Mouse (Mus musculus) stomach, embryonic 16.5 days (tissue): ENCODE data around the gene Qpct. TPM values are rescaled to one million over a fixed set of nuclear protein-coding genes. Genes with fewer than 3 reads are reported as not detected.
"Not testable (repeated sequence)": the region's sequence is repeated elsewhere in the genome, so short reads cannot be mapped to it uniquely, and the experiment has no call there.

Source experiments
- ATAC-seq: fragments of 200-750 bp; cut with Nextera tagmentation; 2 replicates; pipeline ENCODE4 v1.8.0; 2017; ENCODE audit warnings: moderate number of reproducible peaks, moderate TSS enrichment; ENCODE audit not compliant: insufficient read depth, low FRiP score
- H3K27ac ChIP-seq: fragments of 300-500 bp; sonication (generic); 2 replicates; pipeline ENCODE4 v1.5.1; 2014; ENCODE audit warnings: low read length
- H3K27me3 ChIP-seq: fragments of 300-500 bp; sonication (generic); 2 replicates; pipeline ENCODE4 v1.6.1; 2014; ENCODE audit warnings: low read length, control low read depth, mixed read lengths; ENCODE audit not compliant: control insufficient read depth, insufficient read depth
- H3K36me3 ChIP-seq: fragments of 300-500 bp; sonication (generic); 2 replicates; pipeline ENCODE4 v1.6.1; 2014; ENCODE audit warnings: low read length; ENCODE audit not compliant: control insufficient read depth, insufficient read depth
- H3K4me1 ChIP-seq: fragments of 300-500 bp; sonication (generic); 2 replicates; pipeline ENCODE4 v1.6.1; 2014; ENCODE audit warnings: low read length, control low read depth, mixed read lengths; ENCODE audit not compliant: control insufficient read depth, insufficient read depth
- H3K4me2 ChIP-seq: fragments of 300-500 bp; sonication (generic); 2 replicates; pipeline ENCODE4 v1.6.1; 2014; ENCODE audit warnings: low read depth, low read length, mixed read lengths
- H3K4me3 ChIP-seq: fragments of 300-500 bp; sonication (generic); replicated peaks from 2 replicates; pipeline ENCODE4 v1.5.1; 2014; ENCODE audit warnings: mild to moderate bottlenecking, low read length
- H3K9ac ChIP-seq: fragments of 300-500 bp; sonication (generic); 2 replicates; pipeline ENCODE4 v1.6.1; 2014; ENCODE audit warnings: low read length
- H3K9me3 ChIP-seq: fragments of 300-500 bp; sonication (generic); replicated peaks from 2 replicates; pipeline ENCODE4 v1.6.1; 2016; ENCODE audit warnings: low read length, control low read depth; ENCODE audit not compliant: control insufficient read depth
- WGBS: fragments of 180-500 bp; shearing (Covaris S2); extraction: QIAGEN DNeasy Blood & Tissue Kit; methylation state at CpG from one replicate; pipeline ENCODE4 v1.1.7; 2014; 5-methylcytosine and 5-hydroxymethylcytosine counted together
- polyA plus RNA-seq: library from polyadenylated mRNA; unstranded; fragments of >200 nt; fragmentation: Nextera tagmentation; extraction: Ambion mirVana; gene quantifications from 2 replicates; pipeline ENCODE4 v1.2.1, GENCODE M21; 2015

Gene Qpct
- polyA plus RNA-seq, 1 experiment from 2014 or later, result 18.4 TPM

DNA sequence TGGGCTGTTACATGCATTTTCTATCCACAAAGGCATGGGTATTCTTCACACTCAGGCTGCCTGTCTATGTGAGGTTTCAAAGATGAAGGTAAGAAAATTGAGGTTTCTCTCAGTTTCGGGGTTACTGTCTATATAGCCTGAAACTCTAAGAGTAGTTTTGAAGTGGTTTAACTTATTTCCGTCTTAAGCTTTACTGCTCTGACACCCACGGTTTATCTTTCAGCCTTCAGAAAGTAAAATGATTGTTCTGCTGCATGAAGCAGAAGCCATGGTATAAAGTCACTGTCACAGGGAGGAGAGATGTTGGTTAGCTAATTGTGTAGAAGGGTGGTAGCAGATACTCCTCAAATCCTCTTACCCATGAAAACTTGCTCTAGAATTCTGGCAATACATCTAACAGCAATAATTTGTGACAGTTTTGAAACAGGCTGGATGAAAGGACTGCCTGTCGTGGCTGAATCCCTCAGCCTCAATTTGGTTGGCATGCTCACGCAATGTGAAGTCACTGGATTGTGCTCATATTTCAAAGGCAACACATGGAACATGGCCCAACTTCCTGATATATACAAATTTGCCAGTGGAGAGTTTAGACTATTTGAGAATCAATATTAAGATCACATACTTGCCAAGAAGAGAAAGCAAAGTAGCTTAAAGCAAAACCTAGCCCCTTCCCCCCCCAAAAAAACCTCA, 41.7 kb downstream of the Qpct start:
- no peak for ATAC-seq

DNA sequence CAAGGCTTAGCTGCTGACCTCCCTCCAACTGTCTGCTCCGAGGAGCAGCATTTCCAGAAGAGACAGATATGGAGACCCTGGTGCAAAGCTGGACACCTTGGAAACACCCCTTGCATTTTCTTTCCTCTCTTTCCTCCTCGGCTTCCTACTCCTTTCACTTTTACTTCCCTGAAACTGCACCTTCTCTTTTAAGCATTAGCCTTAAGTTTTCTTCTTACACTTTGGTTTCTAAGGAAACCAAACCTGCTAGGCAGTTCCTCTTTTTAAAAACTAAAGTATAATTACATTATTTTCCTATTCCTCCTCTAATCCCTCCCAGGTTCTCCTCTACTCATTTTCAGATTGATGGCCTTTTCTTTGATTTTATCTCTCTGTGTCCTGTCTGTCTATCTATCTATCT, 43.9 kb downstream of the Qpct start:
- Histone ChIP-seq H3K27me3 (no peaks in the 10 kb centered on the region), H3K9ac (no peak overlapping the region), H3K27ac (no peak overlapping the region), H3K4me1 (no peaks in the 10 kb centered on the region), H3K4me3 (no peak overlapping the region), H3K4me2 (no peak overlapping the region), H3K36me3 (no peaks in the 10 kb centered on the region), H3K9me3 (no peaks in the 10 kb centered on the region)
- WGBS, result 71% methylated on average over 2 of the region's 2 CpGs
- ATAC-seq, result no peak

More for the DNA sequence above, 41.7 kb downstream of the Qpct start:
- Histone ChIP-seq H3K4me2 (no peak overlapping the region), H3K36me3 (no peaks in the 10 kb centered on the region), H3K27me3 (no peaks in the 10 kb centered on the region), H3K4me3 (no peak overlapping the region), H3K9ac (no peak overlapping the region), H3K9me3 (no peaks in the 10 kb centered on the region), H3K27ac (no peak overlapping the region), H3K4me1 (no peaks in the 10 kb centered on the region)
- 50% methylated on average over 5 of the region's 5 CpGs for WGBS

DNA sequence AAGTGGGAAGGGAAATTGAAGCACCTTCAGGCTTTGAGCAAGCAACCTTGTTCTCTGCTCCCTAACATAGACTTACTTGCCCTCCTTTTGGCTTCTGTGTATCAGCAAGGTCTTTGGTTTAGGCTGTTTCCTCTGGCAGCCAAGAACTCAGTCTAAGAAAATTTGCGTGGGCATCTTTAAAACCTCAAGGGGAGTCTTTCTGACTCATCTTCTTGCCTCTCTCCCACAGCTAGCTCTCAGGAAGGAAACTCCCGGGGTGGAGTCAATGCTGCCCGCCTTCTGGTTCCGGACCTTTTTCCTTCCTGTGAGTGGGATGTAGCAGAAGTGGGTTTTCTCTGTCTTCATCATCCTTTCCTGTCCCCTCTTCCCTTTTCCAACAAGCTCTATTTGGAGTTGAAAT, 48.2 kb downstream of the Qpct start:
- 71% methylated on average over 4 of the region's 4 CpGs for WGBS
- H3K4me2 ChIP-seq, result no peak overlapping the region

DNA sequence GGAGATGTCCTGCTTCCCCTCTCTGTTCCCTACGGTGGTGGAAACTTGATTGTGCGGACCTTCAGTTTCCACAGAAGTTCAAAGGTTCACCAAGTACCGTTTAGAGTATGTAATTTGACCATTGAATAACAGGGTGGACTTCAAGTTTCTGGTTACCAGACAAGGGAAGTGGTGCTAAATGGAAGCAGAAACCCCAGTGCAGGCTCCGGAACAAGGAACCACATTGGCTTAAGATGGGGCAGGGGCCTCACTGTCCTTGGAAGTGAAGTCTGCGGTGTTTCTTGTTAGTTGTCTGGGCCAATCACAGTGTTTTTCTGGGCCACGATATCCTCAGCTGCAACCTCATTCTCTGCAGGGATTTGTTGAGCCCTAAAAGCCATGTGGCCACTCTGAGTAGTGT, 56.5 kb downstream of the Qpct start:
- H3K9me3 ChIP-seq, result no peaks in the 10 kb centered on the region
- H3K4me2 ChIP-seq, result no peak overlapping the region
- no peak overlapping the region for H3K27ac ChIP-seq
- H3K4me3 ChIP-seq, result no peak overlapping the region
- no peaks in the 10 kb centered on the region for H3K4me1 ChIP-seq
- 72% methylated on average over 6 of the region's 6 CpGs for WGBS
- ATAC-seq, result no peak
- no peaks in the 10 kb centered on the region for H3K36me3 ChIP-seq
- H3K9ac ChIP-seq, result no peak overlapping the region
- no peaks in the 10 kb centered on the region for H3K27me3 ChIP-seq

More for the DNA sequence above, 48.2 kb downstream of the Qpct start:
- Histone ChIP-seq H3K27me3 (no peaks in the 10 kb centered on the region), H3K27ac (no peak overlapping the region), H3K9ac (no peak overlapping the region), H3K36me3 (no peaks in the 10 kb centered on the region), H3K4me3 (no peak overlapping the region), H3K4me1 (no peaks in the 10 kb centered on the region), H3K9me3 (no peaks in the 10 kb centered on the region)
- ATAC-seq, result no peak

DNA sequence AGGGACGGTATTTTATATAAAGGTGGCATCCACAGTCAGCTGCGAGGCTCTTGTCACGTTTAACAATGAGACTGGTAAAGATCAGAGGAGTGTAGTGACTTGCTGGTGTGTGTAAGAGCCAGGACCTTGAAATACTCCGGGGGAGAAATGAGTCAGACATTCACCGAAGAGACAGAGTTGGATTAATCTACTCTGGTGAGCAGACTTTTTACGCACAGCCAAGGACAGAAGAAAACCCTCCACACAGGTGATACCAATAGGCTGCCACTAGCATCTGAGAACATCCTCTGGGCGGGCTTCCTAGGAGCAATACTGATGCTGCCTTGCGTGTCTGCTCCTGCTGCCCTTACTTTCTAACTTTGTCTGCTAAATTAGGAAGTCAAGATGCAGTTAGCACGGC, 57.9 kb downstream of the Qpct start:
- no peaks in the 10 kb centered on the region for H3K36me3 ChIP-seq
- H3K9ac ChIP-seq, result no peak overlapping the region
- no peaks in the 10 kb centered on the region for H3K9me3 ChIP-seq
- no peak overlapping the region for H3K4me2 ChIP-seq
- H3K4me1 ChIP-seq, result no peaks in the 10 kb centered on the region
- no peaks in the 10 kb centered on the region for H3K27me3 ChIP-seq
- 74% methylated on average over 9 of the region's 9 CpGs for WGBS
- no peak overlapping the region for H3K27ac ChIP-seq
- no peak for ATAC-seq
- no peak overlapping the region for H3K4me3 ChIP-seq

DNA sequence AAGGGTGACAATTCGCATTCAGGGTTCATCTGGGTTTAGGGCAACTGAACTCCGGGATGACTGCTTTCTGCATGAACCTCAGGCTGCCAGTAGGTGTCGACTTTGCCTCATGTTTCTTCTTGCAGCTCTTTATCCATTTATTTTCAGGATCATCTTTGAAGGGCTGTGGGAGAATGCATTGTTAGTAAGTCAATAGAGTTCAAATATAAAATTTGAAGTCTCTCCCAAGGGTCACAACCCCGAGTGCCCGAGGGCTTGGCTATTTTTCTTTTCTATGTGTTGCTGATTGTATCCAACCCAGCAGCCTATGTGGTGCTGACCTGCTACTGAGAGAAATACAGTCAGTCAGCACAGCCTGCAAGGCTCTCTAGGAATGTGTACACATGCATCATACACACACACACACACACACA, 59.2 kb downstream of the Qpct start:
- Histone ChIP-seq H3K4me3 (no peak overlapping the region), H3K27ac (no peak overlapping the region), H3K4me1 (no peaks in the 10 kb centered on the region), H3K9me3 (no peaks in the 10 kb centered on the region), H3K9ac (no peak overlapping the region), H3K4me2 (no peak overlapping the region), H3K36me3 (no peaks in the 10 kb centered on the region), H3K27me3 (no peaks in the 10 kb centered on the region)
- ATAC-seq, result no peak
- WGBS, result 13% methylated on average over 5 of the region's 5 CpGs

DNA sequence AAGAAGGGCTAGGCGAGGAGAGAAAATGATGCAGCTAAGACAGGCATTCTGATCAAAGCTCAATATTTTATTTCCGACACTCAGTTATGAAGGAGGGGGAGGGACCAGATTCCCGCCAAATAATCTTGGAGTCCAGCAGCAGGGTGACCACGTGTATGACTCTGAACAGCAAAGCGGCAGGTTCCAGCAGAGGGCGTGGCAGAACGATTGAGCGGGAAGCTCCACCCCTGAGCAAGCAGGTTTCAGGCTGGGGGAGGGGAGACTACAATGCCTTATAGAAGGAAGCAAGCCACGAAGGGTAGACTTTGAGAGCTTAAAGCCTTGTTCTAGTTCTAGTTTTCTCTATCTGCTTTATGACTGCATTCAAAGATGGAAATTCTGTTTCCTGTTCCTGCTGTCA, 63.5 kb downstream of the Qpct start:
- H3K4me3 ChIP-seq, H3K27me3 ChIP-seq, H3K27ac ChIP-seq, H3K4me1 ChIP-seq, H3K9me3 ChIP-seq, H3K9ac ChIP-seq, H3K4me2 ChIP-seq, ATAC-seq, H3K36me3 ChIP-seq: not testable (repeated sequence)
- 51% methylated on average over 9 of the region's 9 CpGs for WGBS

DNA sequence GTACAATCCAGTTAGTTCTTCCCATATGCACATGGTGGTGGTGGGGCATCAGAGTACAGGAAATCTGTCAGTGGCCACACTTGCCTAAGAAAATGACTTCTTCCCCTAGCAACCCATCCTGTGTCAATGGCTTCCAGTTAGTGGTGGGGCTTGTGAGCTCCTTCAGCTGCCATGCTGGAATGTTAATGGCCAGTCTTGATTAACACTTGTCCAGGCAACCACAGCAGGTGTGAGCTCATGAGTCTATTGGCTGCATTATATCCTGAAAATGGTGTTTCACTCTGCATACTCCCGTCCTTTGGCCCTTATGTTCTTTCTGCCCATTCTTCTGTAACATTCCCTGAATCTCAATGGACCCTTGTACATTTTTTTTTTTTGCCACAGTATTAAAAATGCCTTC, 67.4 kb downstream of the Qpct start:
- H3K9me3 ChIP-seq, result no peaks in the 10 kb centered on the region
- no peaks in the 10 kb centered on the region for H3K36me3 ChIP-seq
- H3K4me2 ChIP-seq, result no peak overlapping the region
- no peak overlapping the region for H3K4me3 ChIP-seq
- 82% methylated on average over 1 of the region's 1 CpGs for WGBS
- H3K27ac ChIP-seq, result no peak overlapping the region
- H3K9ac ChIP-seq, result no peak overlapping the region
- H3K4me1 ChIP-seq, result no peaks in the 10 kb centered on the region
- no peaks in the 10 kb centered on the region for H3K27me3 ChIP-seq
- ATAC-seq, result no peak

DNA sequence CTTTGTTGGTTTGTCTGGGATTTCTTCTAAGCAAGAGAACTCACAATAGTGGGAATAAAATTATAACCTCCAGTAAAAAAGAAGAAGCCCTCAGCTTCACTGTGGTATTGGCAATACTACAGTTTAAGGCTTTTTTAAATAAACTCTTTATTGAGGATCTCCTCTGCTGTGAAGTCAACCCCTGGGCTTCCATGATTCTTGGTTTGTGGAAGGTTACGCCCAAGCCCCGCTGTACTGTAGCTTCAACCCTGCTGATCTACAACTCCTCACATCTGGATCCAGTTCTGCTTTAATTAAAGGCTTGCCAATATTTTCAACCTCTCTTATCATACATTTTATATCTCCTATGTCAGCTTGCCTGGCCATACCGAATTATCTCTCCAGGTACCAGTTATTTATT, 68.6 kb downstream of the Qpct start:
- Histone ChIP-seq H3K27me3 (no peaks in the 10 kb centered on the region), H3K27ac (no peak overlapping the region), H3K9me3 (no peaks in the 10 kb centered on the region), H3K4me1 (no peaks in the 10 kb centered on the region), H3K4me3 (no peak overlapping the region), H3K36me3 (no peaks in the 10 kb centered on the region), H3K4me2 (no peak overlapping the region), H3K9ac (no peak overlapping the region)
- no peak for ATAC-seq
- WGBS, result 87% methylated on average over 3 of the region's 3 CpGs
